Mouse (Mus musculus): ENCODE measurements around the gene Gm5142. TPM values are rescaled to one million over a fixed set of nuclear protein-coding genes. Genes with fewer than 3 reads are reported as not detected.

Gm5142 gene
- polyA plus RNA-seq (2015; fragmentation: Nextera tagmentation; extraction: Ambion mirVana), result not detected in 2 replicates

DNA sequence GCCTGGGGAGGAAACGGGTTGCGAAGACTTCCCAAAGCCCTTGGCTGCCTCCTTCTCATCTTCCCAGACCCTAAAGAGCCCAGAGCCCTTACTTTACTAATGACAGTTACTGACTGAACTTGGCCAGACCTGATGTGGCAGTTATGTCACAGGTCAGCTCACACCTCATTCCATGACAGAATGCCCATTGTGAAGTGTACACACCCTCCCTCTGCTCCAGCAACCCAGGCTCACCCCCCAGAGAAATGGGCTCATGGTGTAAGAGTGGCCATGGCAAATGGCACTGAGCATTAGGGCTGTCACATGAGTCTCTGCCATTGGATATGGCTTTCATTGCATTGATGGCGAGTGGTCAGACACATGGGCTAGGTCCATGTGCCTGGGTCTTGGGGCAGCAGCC, at the start of gene Gm5142:
TSS of gene Gm5142 (minus strand) at position 101 of the 400 bp plus-strand sequence.
- H3K27ac ChIP-seq, result no peak within 1 kb of the TSS
- H3K4me3 ChIP-seq, result no peak within 1 kb of the TSS
- H3K9ac ChIP-seq, result no peak within 1 kb of the TSS
- ATAC-seq (ENCODE audit: low FRiP score), result no peak
- 93% methylated on average over 3 of the region's 3 CpGs for WGBS
- H3K9me3 ChIP-seq, result no peaks in the 10 kb centered on the region
- no peaks in the 10 kb centered on the region for H3K36me3 ChIP-seq
- H3K27me3 ChIP-seq, result no peaks in the 10 kb centered on the region
- H3K4me2 ChIP-seq, result no peak within 1 kb of the TSS
- no peaks in the 10 kb centered on the region for H3K4me1 ChIP-seq (replicated peaks)

DNA sequence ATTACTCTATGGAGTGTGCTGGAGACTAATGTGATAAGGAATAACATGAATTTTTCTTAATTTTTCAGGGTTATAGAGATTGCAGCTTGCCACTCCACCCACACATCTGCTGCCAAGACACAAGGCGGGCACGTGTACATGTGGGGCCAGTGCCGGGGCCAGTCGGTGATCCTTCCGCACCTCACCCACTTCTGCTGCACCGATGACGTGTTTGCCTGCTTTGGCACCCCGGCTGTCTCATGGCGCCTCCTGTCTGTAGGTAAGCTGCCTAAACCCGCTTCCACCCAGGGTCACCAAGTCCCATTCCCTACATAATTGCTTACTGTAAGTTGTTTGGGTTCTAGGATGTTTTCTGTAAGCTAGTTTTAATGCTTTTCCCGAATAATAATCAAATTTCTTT, 47.7 kb upstream of the Gm5142 start:
- WGBS, result 97% methylated on average over 11 of the region's 11 CpGs
- Histone ChIP-seq H3K36me3 (peaks cover 93% of the 10 kb centered on the region), H3K27ac (no peak overlapping the region), H3K9ac (no peak overlapping the region), H3K4me1 (replicated peaks) (no peaks in the 10 kb centered on the region), H3K9me3 (no peaks in the 10 kb centered on the region), H3K4me3 (no peak overlapping the region), H3K27me3 (no peaks in the 10 kb centered on the region), H3K4me2 (no peak overlapping the region)
- no peak for ATAC-seq (ENCODE audit: low FRiP score)

DNA sequence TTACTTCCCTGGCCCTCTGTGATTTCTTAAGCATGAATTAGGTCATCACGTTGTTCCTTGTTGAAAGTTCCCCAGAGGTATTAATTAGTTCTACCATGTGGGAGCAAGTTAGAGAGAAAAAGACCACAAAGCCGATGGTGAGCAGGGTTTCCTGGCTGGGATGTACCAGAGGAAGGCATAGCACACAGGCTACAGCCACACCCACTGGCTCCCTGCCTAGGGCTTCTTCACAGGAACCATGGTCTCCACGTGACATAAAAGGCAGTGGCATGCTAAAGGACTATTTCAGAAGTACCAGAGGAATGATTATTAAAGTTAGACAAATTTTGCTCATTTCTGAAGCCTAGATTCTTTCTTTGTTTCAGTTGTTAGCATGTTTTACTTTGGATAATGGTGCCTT, 40.7 kb upstream of the Gm5142 start:
- H3K27ac ChIP-seq, result no peak overlapping the region
- H3K27me3 ChIP-seq, result no peaks in the 10 kb centered on the region
- H3K36me3 ChIP-seq, result peaks cover 83% of the 10 kb centered on the region
- no peak overlapping the region for H3K4me2 ChIP-seq
- no peaks in the 10 kb centered on the region for H3K4me1 ChIP-seq (replicated peaks)
- no peak overlapping the region for H3K4me3 ChIP-seq
- H3K9me3 ChIP-seq, result no peaks in the 10 kb centered on the region
- ATAC-seq (ENCODE audit: low FRiP score), result no peak
- H3K9ac ChIP-seq, result no peak overlapping the region
- WGBS, result 84% methylated on average over 3 of the region's 3 CpGs

DNA sequence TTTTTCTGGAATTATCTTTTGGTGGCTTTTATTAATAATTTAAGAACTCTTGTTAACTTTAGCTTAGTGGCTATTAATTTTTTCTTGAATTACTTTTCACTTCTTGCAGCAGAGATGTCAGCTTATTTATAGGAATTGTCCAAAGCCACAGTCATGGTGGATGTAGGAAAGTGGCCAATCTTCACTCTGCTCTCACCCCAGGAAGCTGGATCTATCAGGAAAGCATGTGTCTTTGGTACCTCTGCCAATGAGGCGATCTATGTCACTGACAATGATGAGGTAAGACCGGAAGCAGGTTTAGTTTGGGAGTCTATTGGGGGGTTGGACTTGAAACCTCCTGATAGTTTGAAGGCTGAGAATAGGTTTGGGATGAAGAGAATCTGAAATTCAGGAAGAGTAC, 31.3 kb upstream of the Gm5142 start:
- 97% methylated on average over 2 of the region's 2 CpGs for WGBS
- peaks cover 35% of the 10 kb centered on the region for H3K36me3 ChIP-seq
- no peak overlapping the region for H3K4me2 ChIP-seq
- ATAC-seq (ENCODE audit: low FRiP score), result no peak
- no peak overlapping the region for H3K4me3 ChIP-seq
- H3K27me3 ChIP-seq, result no peaks in the 10 kb centered on the region
- H3K9ac ChIP-seq, result no peak overlapping the region
- no peaks in the 10 kb centered on the region for H3K9me3 ChIP-seq
- H3K4me1 ChIP-seq (replicated peaks), result peaks cover 30% of the 10 kb centered on the region
- no peak overlapping the region for H3K27ac ChIP-seq

DNA sequence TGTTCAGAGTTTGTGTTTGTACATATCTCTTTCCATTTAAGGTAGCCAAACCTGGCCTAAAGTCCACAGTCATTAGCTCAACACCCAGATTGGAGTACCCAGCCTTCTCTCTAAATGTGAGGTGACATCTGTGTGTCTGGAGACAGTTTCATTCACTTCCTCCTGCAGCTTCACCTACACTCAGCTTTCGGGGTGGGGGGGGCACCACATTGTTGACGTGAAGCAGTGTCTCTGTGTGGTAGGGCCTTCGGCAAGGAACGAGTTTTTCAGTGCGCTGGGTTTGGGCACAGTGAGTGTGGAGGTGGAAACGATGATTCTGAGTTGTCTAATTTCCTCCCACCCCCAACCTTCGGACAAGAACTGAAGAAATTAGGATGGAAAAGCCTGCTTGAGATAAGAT, 30.5 kb upstream of the Gm5142 start:
- Histone ChIP-seq H3K27ac (no peak overlapping the region), H3K36me3 (peaks cover 27% of the 10 kb centered on the region), H3K9me3 (no peaks in the 10 kb centered on the region), H3K4me1 (replicated peaks) (peaks cover 38% of the 10 kb centered on the region), H3K27me3 (no peaks in the 10 kb centered on the region), H3K4me2 (no peak overlapping the region), H3K9ac (no peak overlapping the region), H3K4me3 (no peak overlapping the region)
- ATAC-seq (ENCODE audit: low FRiP score), result no peak
- WGBS, result 91% methylated on average over 7 of the region's 7 CpGs

DNA sequence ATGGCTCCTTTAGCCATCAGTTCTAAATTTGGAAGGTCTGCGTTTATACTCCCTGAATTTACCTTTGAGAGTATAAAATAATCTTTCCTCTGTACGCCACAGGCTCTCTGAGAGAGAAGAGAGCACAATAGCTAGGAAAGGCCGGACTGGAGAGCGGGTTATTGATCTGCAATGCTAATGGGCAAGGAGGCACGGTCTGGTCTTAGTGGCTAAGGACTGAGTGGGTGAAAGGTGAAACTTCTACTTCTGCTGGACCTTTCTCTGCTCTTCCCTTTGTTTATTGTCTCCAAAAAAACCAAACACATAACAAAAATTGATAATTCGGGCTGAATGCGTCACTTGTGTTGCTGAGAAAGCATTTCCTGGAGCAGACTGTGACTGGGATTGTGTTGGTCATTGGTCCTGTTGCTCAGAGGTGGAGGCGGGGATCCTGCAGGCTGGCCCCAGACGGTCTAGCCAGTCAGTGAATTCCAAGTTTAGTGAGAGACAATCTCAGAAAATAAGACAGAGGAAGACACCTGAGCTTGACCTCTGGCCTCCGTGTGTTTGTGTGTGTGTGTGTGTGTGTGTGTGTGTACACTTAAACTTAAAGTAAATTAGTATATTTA, 27.5 kb upstream of the Gm5142 start:
- no peak for ATAC-seq (ENCODE audit: low FRiP score)
- no peak overlapping the region for H3K27ac ChIP-seq
- H3K4me2 ChIP-seq, result peak overlapping the region; percentile 39; the same call in 1 of the 2 replicates
- H3K9me3 ChIP-seq, result no peaks in the 10 kb centered on the region
- peaks cover 52% of the 10 kb centered on the region for H3K4me1 ChIP-seq (replicated peaks)
- H3K27me3 ChIP-seq, result no peaks in the 10 kb centered on the region
- H3K9ac ChIP-seq, result peak overlapping the region; percentile 35; the same call in 1 of the 2 replicates
- peaks cover 10% of the 10 kb centered on the region; the same call in 1 of the 2 replicates for H3K36me3 ChIP-seq
- H3K4me3 ChIP-seq, result no peak overlapping the region
- WGBS, result 37% methylated on average over 10 of the region's 10 CpGs

DNA sequence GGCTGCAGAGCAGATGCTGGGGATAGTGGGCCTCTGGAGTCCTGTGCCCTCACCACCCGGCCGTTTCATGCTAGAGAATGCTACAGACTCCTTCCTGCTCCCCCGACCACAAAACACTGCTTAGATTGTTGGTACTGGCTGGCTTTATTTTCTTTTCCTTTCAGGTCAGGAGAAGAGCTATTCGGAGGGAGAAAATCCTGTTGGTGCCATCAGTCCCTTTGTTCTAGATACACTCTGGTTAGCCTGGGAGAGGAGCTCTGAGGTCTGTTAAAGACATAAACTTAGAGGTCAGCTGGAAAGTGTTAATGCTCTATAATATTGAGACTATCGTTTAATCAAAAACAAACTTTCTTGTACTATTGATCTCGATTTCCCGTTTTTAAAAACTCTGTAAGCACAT, 26.9 kb upstream of the Gm5142 start:
- H3K4me2 ChIP-seq, result peak overlapping the region; percentile 39
- H3K4me3 ChIP-seq, result peak overlapping the region; percentile 7; the same call in 1 of the 2 replicates
- H3K27ac ChIP-seq, result peak overlapping the region; percentile 67
- WGBS, result 25% methylated on average over 7 of the region's 7 CpGs
- no peak for ATAC-seq (ENCODE audit: low FRiP score)
- H3K4me1 ChIP-seq (replicated peaks), result peaks cover 54% of the 10 kb centered on the region
- no peaks in the 10 kb centered on the region for H3K9me3 ChIP-seq
- peak overlapping the region; percentile 66 for H3K9ac ChIP-seq
- H3K27me3 ChIP-seq, result no peaks in the 10 kb centered on the region
- peaks cover 5% of the 10 kb centered on the region; the same call in 1 of the 2 replicates for H3K36me3 ChIP-seq

DNA sequence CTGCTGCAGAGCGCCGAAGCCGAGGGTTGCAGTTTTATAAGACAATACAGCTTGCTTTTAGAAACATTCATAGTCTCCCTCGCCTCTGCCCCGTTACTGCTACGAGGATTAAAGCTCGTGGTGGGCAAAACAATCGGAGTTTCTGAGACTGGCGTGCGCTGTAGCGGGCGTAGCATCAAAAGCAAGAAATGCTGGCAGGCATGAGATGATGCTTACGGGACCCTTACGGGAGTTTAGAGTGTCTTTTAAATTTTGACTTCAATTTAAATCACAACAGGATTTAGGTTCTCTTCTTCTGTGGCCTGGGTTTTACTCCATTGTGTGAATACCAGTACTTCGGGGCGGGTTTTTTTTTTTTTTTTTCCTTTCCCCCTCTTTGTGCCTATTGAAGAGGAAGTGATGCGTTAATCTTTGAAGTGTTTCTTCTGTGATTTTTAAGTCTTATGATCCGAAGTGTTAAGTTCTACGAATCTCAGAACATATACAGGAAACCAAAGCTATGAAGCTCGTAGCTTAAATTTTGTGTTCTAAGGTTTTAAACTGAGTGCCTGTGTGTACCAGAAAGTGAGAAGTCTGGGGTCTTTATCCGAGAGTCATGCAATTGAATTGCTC, 23.2 kb upstream of the Gm5142 start:
- Histone ChIP-seq H3K36me3 (no peaks in the 10 kb centered on the region), H3K9ac (peak overlapping the region; percentile 92), H3K9me3 (no peaks in the 10 kb centered on the region), H3K27me3 (no peaks in the 10 kb centered on the region), H3K27ac (peak overlapping the region; percentile 96), H3K4me3 (peak overlapping the region; percentile 80), H3K4me1 (replicated peaks) (peaks cover 44% of the 10 kb centered on the region), H3K4me2 (peak overlapping the region; percentile 74)
- WGBS, result under 1% methylated on average over 21 of the region's 21 CpGs
- ATAC-seq (ENCODE audit: low FRiP score), result no peak

DNA sequence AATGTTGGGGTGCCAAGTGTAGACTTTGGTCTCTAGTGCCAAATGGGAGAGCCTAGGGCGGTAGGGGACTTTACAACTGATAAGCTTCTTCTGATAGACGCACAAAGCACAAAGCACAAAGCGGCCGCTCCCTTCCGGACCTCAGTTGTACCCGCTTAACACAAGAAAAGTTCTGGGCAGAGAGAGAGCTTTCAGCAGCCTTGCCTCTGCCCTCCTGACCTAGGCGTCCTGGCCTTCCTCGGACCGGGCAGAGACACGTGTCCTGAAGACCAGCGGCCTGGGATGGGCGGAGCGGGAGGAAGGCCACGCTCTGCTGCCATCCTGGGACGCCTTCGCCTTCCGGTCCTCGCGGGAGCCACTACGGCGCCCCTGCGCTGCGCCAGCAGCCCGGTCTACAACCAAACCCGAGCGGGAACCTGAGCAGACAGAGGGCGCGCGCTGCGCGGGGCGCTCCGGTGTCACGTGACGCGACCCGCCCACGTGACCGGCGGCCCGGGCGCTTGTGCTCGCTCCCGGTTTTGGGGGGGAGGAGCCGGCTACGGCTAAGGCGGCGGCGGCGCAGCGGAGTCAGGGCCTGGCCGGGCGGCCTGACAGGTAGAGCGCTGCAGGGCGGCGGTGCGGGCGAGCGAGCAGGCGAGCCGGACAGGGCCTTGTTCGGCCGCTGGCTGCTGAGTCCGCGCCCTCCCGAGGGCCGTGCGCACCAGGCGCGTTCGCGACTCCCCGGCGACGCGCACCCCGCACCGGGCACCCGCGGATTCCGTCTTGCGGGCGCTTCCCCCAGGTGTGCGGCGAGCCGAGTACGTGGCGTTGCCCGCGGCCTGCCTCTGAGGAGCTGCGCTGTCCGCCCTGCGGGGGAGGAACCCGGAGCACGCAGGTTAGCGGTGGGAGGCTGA, 22.4 kb upstream of the Gm5142 start, which contains the start of gene Rcbtb1:
TSS of gene Rcbtb1 (plus strand) at position 499 of the 893 bp plus-strand sequence.
- Histone ChIP-seq H3K4me2 (peak within 1 kb of the TSS; percentile 74), H3K9me3 (no peaks in the 10 kb centered on the region), H3K4me1 (replicated peaks) (peaks cover 36% of the 10 kb centered on the region), H3K27ac (peak within 1 kb of the TSS; percentile 96), H3K27me3 (no peaks in the 10 kb centered on the region), H3K9ac (peak within 1 kb of the TSS; percentile 92), H3K36me3 (no peaks in the 10 kb centered on the region), H3K4me3 (peak within 1 kb of the TSS; percentile 80)
- ATAC-seq (ENCODE audit: low FRiP score), result peak; percentile 96
- under 1% methylated on average over 94 of the region's 96 CpGs for WGBS

DNA sequence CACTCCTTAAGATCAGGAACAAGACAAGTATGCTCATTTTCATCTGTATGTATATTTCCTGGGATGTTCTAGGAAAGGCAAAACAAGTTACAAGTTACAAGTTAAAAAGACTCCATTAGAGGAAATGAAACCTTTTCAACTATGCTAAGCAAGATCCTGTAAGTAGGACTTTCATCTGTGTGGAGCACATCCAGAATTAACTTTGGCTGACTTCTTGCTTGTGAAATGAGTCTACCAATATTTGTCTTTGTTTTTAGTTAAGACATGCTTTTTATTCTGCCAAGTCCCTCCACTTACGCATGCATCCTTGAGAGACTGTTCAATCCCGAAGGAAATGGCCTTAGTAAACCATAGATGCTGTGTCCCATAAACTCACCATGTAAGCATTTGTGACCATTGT, 7.6 kb upstream of the Gm5142 start:
- H3K4me1 ChIP-seq (replicated peaks), result no peaks in the 10 kb centered on the region
- H3K4me3 ChIP-seq, result no peak overlapping the region
- ATAC-seq (ENCODE audit: low FRiP score), result no peak
- H3K27ac ChIP-seq, result no peak overlapping the region
- 91% methylated on average over 2 of the region's 2 CpGs for WGBS
- H3K9me3 ChIP-seq, result 0 out of 2 replicates have a peak, but pooled peaks cover 4% of the 10 kb centered on the region
- H3K9ac ChIP-seq, result no peak overlapping the region
- no peak overlapping the region for H3K4me2 ChIP-seq
- no peaks in the 10 kb centered on the region for H3K27me3 ChIP-seq
- H3K36me3 ChIP-seq, result no peaks in the 10 kb centered on the region

DNA sequence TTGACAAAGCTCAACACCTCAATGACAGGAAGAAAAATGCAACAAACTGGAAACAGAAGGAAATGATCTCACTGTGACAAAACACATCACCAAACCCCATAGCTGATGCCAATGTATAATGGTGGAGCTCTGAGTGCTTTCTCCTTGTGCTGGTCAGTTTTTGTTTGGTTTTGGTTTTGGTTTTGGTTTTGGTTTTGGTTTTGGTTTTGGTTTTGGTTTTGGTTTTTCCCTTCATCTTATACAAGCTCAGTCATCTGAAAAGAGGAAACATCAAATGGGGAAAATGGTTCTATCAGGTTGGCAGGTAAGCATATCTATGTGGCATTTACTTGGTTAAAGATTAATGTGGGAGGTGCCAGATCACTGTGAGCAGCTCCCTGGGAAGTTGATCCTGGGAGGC, 7.0 kb upstream of the Gm5142 start:
- Histone ChIP-seq H3K36me3 (no peaks in the 10 kb centered on the region), H3K27me3 (no peaks in the 10 kb centered on the region), H3K4me3 (no peak overlapping the region), H3K9me3 (0 out of 2 replicates have a peak, but pooled peaks cover 4% of the 10 kb centered on the region), H3K27ac (no peak overlapping the region), H3K9ac (no peak overlapping the region), H3K4me2 (no peak overlapping the region), H3K4me1 (replicated peaks) (no peaks in the 10 kb centered on the region)
- ATAC-seq (ENCODE audit: low FRiP score), result no peak

DNA sequence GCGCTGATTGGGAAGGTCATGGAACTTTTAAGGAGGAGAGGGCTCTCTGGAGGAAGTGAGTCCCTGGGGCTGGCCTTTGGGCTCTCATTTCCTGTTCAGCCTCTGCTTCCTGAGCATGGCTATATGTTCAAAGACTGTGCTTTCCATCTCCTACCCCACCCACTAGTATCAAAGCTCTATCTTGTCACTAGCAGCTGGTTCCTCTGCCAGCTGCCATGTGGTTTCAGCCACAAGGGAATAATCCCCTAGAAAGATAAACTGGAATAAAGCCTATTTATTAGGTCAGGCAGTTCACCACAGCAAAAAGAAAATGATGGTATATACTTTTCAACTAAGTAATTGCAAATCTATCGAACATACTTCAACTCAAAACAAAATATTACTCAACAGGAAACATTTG, 4.2 kb upstream of the Gm5142 start:
- no peak for ATAC-seq (ENCODE audit: low FRiP score)
- Histone ChIP-seq H3K27me3 (no peaks in the 10 kb centered on the region), H3K4me1 (replicated peaks) (no peaks in the 10 kb centered on the region), H3K9ac (no peak overlapping the region), H3K4me2 (no peak overlapping the region), H3K9me3 (no peaks in the 10 kb centered on the region), H3K36me3 (no peaks in the 10 kb centered on the region), H3K4me3 (no peak overlapping the region), H3K27ac (no peak overlapping the region)
- WGBS, result 73% methylated on average over 2 of the region's 2 CpGs

Measured in hindbrain, embryonic 13.5 days (tissue).